Mouse (Mus musculus): ENCODE measurements around the gene Arrdc5. TPM values are rescaled to one million over a fixed set of nuclear protein-coding genes. Genes with fewer than 3 reads are reported as not detected.

The Arrdc5 gene
- polyA plus RNA-seq, 1 experiment from 2014 or later: not detected

GRCm38 (mm10) chr17:56273482-56273881, 26.6 kb downstream of the Arrdc5 start:
- H3K27ac ChIP-seq: no peak overlapping the region
- peaks cover 7% of the 10 kb centered on the region; the same call in 1 of the 2 replicates for H3K36me3 ChIP-seq (ENCODE audit: poor library complexity, severe bottlenecking)
- H3K4me3 ChIP-seq: no peak overlapping the region
- no peak for ATAC-seq
- no peak overlapping the region for H3K9ac ChIP-seq
- H3K4me1 ChIP-seq: peaks cover 23% of the 10 kb centered on the region
- 93% methylated on average over 7 of the region's 7 CpGs for WGBS
- no peaks in the 10 kb centered on the region for H3K9me3 ChIP-seq (replicated peaks)
- H3K4me2 ChIP-seq: no peak overlapping the region
- H3K27me3 ChIP-seq: no peaks in the 10 kb centered on the region

DNA sequence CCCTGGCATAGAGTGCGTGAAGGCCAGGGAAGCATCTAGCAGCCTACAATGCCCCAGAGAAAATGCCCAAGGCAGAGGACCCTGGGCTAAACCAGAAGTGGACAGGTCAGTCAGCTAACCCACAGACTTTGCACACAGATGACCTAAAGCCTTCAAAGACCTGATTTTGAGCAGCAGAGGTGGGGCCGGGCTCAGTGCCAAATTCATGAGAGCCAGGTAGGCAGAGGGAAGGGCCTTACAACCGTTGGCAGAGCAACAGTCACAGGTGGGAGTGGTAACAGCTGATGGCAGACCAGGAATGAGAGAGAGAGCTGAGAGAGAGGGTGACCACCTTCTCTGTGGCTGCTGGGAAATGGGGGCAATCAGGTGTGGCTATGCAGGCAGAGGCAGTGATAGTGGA, 27.4 kb downstream of the Arrdc5 start:
- no peak overlapping the region for H3K9ac ChIP-seq
- peaks cover 23% of the 10 kb centered on the region for H3K4me1 ChIP-seq
- no peak for ATAC-seq
- WGBS: 78% methylated on average over 3 of the region's 3 CpGs
- no peak overlapping the region for H3K27ac ChIP-seq
- H3K4me3 ChIP-seq: no peak overlapping the region
- H3K36me3 ChIP-seq (ENCODE audit: poor library complexity, severe bottlenecking): peaks cover 7% of the 10 kb centered on the region; the same call in 1 of the 2 replicates
- no peaks in the 10 kb centered on the region for H3K27me3 ChIP-seq
- H3K9me3 ChIP-seq (replicated peaks): no peaks in the 10 kb centered on the region
- H3K4me2 ChIP-seq: no peak overlapping the region

DNA sequence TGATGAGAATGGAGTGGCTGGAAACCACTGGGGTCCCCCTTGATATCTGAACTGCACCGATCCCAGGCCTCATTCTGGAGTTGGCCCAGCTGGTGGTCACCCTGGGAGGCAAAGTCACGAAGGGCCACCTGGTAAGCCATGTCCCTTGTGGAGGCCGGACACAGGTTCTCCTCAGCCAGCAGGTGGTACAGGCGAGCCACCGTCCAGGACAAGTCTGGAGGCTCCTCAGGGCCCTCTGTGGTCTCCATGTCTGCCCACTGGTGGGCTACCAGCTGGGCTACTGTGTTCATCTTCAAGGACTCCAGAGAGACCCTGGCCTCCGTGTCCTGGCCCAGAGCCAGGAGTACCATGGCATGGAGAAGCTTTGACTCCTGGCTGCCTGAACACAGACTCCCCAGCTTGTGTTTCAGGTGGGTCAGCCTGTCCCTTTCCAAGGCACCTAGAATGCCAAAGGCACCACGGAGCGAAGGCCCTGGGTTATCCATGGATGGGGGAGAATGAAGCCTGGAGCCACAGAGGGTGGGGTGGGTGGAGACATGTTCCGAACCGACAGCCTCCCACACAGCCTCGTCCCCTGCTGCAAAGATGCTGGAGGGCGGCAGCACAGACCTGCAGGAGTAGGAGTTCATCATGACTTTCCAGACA, 28.4 kb downstream of the Arrdc5 start:
- no peak overlapping the region for H3K27ac ChIP-seq
- no peak overlapping the region for H3K4me3 ChIP-seq
- peaks cover 18% of the 10 kb centered on the region for H3K4me1 ChIP-seq
- no peaks in the 10 kb centered on the region for H3K27me3 ChIP-seq
- H3K9me3 ChIP-seq (replicated peaks): no peaks in the 10 kb centered on the region
- peaks cover 7% of the 10 kb centered on the region; the same call in 1 of the 2 replicates for H3K36me3 ChIP-seq (ENCODE audit: poor library complexity, severe bottlenecking)
- H3K4me2 ChIP-seq: no peak overlapping the region
- ATAC-seq: no peak
- 87% methylated on average over 12 of the region's 12 CpGs for WGBS
- H3K9ac ChIP-seq: no peak overlapping the region

GRCm38 (mm10) chr17:56269741-56270140, 30.3 kb downstream of the Arrdc5 start:
- Histone ChIP-seq H3K27ac (peak overlapping the region; percentile 59; the same call in 1 of the 2 replicates), H3K4me2 (peak overlapping the region; percentile 68), H3K4me3 (peak overlapping the region; percentile 41), H3K4me1 (peaks cover 9% of the 10 kb centered on the region), H3K9me3 (replicated peaks) (no peaks in the 10 kb centered on the region), H3K36me3 (ENCODE audit: poor library complexity, severe bottlenecking) (peaks cover 14% of the 10 kb centered on the region), H3K27me3 (no peaks in the 10 kb centered on the region), H3K9ac (peak overlapping the region; percentile 60)
- WGBS: 75% methylated on average over 3 of the region's 3 CpGs
- peak; percentile 8 for ATAC-seq

DNA sequence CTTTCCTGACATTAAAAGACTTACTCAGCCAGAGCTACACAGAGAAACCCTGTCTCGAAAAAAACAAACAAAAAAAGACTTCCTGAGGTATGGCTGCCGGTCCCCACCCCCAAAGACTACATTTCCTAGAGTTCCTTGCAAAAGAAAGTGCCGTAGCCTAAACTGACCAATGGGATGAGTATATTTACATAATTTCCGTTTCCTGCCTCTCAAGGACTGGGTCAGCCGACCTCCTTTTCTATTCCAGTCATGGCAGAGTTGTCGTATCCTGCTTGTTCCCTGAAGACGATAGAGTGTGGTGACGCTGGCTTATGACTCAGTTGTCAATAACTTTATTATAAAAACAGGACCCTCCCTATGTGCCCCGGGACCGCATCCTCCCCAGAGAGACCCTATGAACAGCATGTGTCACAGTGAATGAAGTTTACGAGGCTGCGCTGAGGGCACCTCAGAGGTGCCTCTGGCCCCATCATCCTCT, 30.9 kb downstream of the Arrdc5 start:
- Histone ChIP-seq H3K9ac (peak overlapping the region; percentile 60), H3K4me2 (peak overlapping the region; percentile 68), H3K36me3 (ENCODE audit: poor library complexity, severe bottlenecking) (peaks cover 15% of the 10 kb centered on the region), H3K27ac (peak overlapping the region; percentile 59; the same call in 1 of the 2 replicates), H3K9me3 (replicated peaks) (no peaks in the 10 kb centered on the region), H3K4me3 (peak overlapping the region; percentile 41), H3K27me3 (no peaks in the 10 kb centered on the region), H3K4me1 (peaks cover 9% of the 10 kb centered on the region)
- 24% methylated on average over 12 of the region's 12 CpGs for WGBS
- ATAC-seq: peak; percentile 88

DNA sequence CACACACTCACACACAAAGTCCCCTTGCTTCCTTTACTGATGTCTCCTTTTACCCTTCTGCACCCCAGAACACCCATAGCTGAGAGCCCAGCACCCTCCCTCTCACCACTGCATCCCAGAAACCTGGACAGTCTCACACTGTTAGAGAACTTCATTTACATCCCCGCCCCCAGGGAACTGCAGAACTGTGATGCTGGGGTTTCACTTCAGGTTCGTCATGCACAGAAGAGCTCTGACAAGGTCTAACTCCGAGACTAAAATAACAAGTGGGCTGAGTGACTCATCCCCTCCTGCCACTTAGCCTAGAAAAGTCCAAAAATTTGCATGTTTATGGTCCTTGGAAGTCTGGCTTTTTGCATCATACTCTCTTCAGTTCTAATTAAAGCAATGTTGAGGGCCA, 33.8 kb downstream of the Arrdc5 start:
- peaks cover 32% of the 10 kb centered on the region for H3K36me3 ChIP-seq (ENCODE audit: poor library complexity, severe bottlenecking)
- ATAC-seq: no peak

DNA sequence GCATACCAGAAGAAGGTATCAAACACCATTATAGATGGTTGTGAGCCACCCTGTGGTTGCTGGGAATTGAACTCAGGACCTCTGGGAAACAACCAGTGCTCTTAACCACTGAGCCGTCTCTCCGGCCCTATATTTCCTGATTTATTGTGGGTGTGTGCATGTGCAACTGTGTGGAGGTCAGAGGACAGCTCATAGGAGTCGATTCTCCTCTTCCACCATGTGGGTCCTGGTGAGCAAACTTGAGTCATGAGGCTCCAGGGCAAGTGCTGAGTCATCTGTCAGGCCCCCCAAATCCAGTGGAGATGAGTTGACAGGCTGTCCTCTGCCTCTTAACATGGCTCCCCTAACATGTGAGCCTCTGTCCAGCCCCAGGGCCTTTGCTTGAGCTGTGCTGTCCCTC, 34.2 kb downstream of the Arrdc5 start:
- Histone ChIP-seq H3K4me2 (no peak overlapping the region), H3K9ac (no peak overlapping the region), H3K4me3 (no peak overlapping the region), H3K36me3 (ENCODE audit: poor library complexity, severe bottlenecking) (peaks cover 32% of the 10 kb centered on the region), H3K27me3 (no peaks in the 10 kb centered on the region), H3K9me3 (replicated peaks) (no peaks in the 10 kb centered on the region), H3K4me1 (peaks cover 24% of the 10 kb centered on the region), H3K27ac (no peak overlapping the region)
- no peak for ATAC-seq
- WGBS: 91% methylated on average over 3 of the region's 3 CpGs

More for the DNA sequence above, 33.8 kb downstream of the Arrdc5 start:
- H3K4me2 ChIP-seq: no peak overlapping the region
- 64% methylated on average over 3 of the region's 3 CpGs for WGBS
- H3K4me3 ChIP-seq: no peak overlapping the region
- H3K27me3 ChIP-seq: no peaks in the 10 kb centered on the region
- H3K27ac ChIP-seq: no peak overlapping the region
- H3K9me3 ChIP-seq (replicated peaks): no peaks in the 10 kb centered on the region
- H3K4me1 ChIP-seq: peaks cover 20% of the 10 kb centered on the region
- H3K9ac ChIP-seq: no peak overlapping the region

DNA sequence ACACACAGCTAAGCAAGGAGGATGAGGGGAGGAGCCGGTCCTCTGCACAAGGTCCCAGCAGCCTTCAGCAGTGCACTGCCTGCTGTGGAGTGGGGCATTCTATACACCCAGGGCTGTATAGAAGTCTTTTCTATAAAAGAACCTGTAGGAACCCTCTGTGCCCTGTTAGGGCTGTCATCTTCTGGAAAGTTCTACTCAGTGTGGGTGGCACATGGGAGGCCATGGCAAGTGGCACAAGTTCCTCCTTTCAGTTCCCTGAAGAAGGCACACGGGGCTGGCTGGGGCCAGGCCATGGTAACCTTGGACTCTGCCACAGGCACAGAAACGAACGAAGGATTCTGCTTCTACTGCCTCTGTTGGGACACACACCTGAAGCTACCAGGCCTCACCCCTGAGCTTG, 35.1 kb downstream of the Arrdc5 start:
- no peak for ATAC-seq
- H3K27ac ChIP-seq: no peak overlapping the region
- H3K9ac ChIP-seq: no peak overlapping the region
- H3K4me1 ChIP-seq: peaks cover 31% of the 10 kb centered on the region
- WGBS: 95% methylated on average over 4 of the region's 4 CpGs
- H3K4me2 ChIP-seq: no peak overlapping the region
- H3K4me3 ChIP-seq: no peak overlapping the region
- peaks cover 41% of the 10 kb centered on the region for H3K36me3 ChIP-seq (ENCODE audit: poor library complexity, severe bottlenecking)
- no peaks in the 10 kb centered on the region for H3K9me3 ChIP-seq (replicated peaks)
- H3K27me3 ChIP-seq: no peaks in the 10 kb centered on the region

GRCm38 (mm10) chr17:56264020-56264419, 36.1 kb downstream of the Arrdc5 start:
- Histone ChIP-seq H3K4me3 (no peak overlapping the region), H3K27ac (no peak overlapping the region), H3K9ac (no peak overlapping the region), H3K9me3 (replicated peaks) (no peaks in the 10 kb centered on the region), H3K4me1 (peaks cover 35% of the 10 kb centered on the region), H3K36me3 (ENCODE audit: poor library complexity, severe bottlenecking) (peaks cover 51% of the 10 kb centered on the region), H3K4me2 (no peak overlapping the region), H3K27me3 (no peaks in the 10 kb centered on the region)
- 23% methylated on average over 8 of the region's 8 CpGs for WGBS
- ATAC-seq: peak; percentile 78

- Histone ChIP-seq H3K27me3 (no peaks in the 10 kb centered on the region), H3K4me3 (no peak overlapping the region), H3K4me1 (peaks cover 45% of the 10 kb centered on the region), H3K9me3 (replicated peaks) (no peaks in the 10 kb centered on the region), H3K36me3 (ENCODE audit: poor library complexity, severe bottlenecking) (peaks cover 64% of the 10 kb centered on the region), H3K9ac (peak overlapping the region; percentile 37; the same call in 1 of the 2 replicates), H3K27ac (no peak overlapping the region), H3K4me2 (no peak overlapping the region)
- 85% methylated on average over 3 of the region's 3 CpGs for WGBS
- no peak for ATAC-seq
These were observed 37.4 kb downstream of the Arrdc5 start for GRCm38 (mm10) chr17:56262645-56263094.

DNA sequence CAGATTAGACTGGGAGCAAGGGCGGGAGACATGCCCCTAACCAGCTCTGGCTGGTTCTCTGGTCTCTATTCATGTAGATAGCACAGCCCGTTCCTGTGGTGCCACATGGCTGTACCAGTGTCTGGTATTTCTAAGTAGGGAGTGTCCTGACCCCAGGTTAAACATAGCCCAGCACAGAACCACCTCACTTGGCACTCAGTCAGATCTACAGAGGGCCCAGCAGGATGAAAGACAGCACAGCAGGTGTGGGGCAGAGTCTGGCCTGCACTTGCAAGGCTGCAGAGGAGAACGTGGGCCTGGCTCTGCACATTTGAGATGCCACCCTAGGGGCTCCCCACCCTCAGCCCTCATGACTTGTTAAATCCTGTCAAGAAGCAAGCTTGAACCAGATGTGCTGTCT, 38.9 kb downstream of the Arrdc5 start:
- no peak for ATAC-seq
- H3K27ac ChIP-seq: no peak overlapping the region
- peaks cover 52% of the 10 kb centered on the region for H3K4me1 ChIP-seq
- no peak overlapping the region for H3K4me2 ChIP-seq
- no peaks in the 10 kb centered on the region for H3K27me3 ChIP-seq
- H3K36me3 ChIP-seq (ENCODE audit: poor library complexity, severe bottlenecking): peaks cover 66% of the 10 kb centered on the region
- WGBS: 78% methylated on average over 3 of the region's 3 CpGs
- no peaks in the 10 kb centered on the region for H3K9me3 ChIP-seq (replicated peaks)
- H3K4me3 ChIP-seq: no peak overlapping the region
- no peak overlapping the region for H3K9ac ChIP-seq

DNA sequence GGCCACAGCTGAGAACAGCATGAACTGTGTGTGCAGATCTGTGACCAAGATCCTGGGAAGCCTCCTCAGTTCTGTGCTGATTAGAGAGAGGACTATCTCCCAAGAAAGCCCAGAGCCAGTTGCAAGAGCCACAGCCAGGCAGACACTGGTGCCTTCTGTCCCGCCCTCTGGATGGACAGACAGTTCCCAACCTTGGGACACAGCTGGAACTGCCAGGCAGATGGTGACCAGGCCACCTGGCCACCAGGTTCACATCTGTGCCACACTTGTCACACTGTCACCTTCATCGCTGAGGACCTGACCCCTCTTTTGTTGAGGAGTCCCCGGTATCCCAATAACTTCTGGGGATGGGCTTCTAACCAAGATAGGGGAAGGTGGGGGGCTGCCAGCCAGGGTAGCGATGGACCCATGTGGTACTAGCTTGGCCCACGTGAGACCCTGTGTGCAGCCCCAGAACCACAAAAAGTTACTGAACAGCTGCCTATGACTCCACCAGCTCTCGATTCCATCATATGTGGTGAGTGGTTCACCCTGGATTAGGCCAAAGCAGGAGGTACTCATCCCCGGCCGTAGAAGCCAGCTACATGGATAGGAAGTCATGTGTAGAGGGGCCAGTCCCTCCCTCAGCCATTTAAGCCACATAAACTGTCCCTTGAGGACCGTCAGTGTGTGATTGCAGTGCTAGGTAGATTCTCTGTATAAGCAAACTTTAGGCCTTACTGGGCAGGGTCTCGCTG, 40.6 kb downstream of the Arrdc5 start:
- H3K4me2 ChIP-seq: peak overlapping the region; percentile 16; the same call in 1 of the 2 replicates
- no peaks in the 10 kb centered on the region for H3K9me3 ChIP-seq (replicated peaks)
- no peak for ATAC-seq
- peaks cover 58% of the 10 kb centered on the region for H3K4me1 ChIP-seq
- H3K9ac ChIP-seq: peak overlapping the region; percentile 30
- H3K4me3 ChIP-seq: no peak overlapping the region
- H3K27me3 ChIP-seq: no peaks in the 10 kb centered on the region
- H3K36me3 ChIP-seq (ENCODE audit: poor library complexity, severe bottlenecking): peaks cover 58% of the 10 kb centered on the region
- H3K27ac ChIP-seq: no peak overlapping the region
- WGBS: 89% methylated on average over 10 of the region's 10 CpGs
